Mouse (Mus musculus): ENCODE measurements around the gene Cox10.

DNA sequence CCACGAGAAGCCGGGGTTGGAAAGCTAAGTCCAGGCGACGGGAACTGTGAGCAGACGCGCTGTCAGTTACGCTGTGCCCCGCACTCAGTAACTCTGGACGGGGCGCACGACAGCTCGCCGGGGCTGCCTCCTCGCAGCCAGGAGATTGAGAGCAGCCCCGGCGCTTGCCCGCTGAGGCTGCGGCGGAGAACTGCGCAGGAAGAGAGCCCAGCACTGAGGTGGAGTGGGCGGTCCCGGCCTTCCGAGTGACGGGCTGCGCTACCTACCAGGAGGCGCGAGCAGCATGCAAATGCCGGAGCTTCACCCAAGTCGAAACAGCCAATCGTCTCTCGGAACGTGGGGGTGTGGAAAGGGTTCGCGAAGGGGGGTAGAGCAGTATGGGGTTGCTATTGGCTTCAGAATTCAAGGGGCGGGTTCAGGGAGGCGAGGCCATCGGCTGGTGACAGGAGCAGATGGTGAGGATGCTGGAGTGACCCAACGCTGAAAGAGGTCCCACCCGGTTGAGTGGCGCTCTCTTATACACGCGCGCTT, 157.1 kb downstream of the Cox10 start, which contains the start of gene Hs3st3b1:
- TF ChIP-seq POLR2A (IDR thresholded peaks at IDR 0.05; ENCODE audit: low read depth, low read length) = peak; percentile 66
- no peak for TF ChIP-seq CTCF (conservative IDR thresholded peaks at IDR 0.05; ENCODE audit: insufficient read depth, insufficient read length, low read depth, low read length)

All from kidney, adult 2 months (tissue).